Mouse (Mus musculus): ENCODE results near the gene Abcc1.

The Abcc1 gene

DNA sequence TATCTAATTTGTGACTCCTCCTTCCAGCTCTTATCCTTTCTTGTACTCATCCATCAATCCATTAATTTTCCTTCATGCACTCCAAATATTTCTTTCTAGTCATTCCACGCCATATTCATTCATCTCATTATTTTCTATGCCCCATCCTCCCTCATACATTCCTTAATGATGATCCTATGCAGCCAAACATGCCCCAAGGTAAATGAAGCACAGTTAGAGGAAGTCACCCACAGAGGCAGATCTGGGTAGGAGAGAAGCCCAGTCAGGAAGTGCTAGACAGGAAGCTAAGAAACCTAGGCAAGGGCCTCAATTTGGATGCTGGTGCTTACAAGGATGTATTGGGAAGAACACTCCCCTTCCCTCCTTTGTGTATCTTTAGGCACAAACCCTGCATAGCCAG lies 121.9 kb downstream of the Abcc1 start:
- TF ChIP-seq GATA4 (IDR thresholded peaks at IDR 0.05; ENCODE audit: insufficient replicate concordance, low read length) = no peak

DNA sequence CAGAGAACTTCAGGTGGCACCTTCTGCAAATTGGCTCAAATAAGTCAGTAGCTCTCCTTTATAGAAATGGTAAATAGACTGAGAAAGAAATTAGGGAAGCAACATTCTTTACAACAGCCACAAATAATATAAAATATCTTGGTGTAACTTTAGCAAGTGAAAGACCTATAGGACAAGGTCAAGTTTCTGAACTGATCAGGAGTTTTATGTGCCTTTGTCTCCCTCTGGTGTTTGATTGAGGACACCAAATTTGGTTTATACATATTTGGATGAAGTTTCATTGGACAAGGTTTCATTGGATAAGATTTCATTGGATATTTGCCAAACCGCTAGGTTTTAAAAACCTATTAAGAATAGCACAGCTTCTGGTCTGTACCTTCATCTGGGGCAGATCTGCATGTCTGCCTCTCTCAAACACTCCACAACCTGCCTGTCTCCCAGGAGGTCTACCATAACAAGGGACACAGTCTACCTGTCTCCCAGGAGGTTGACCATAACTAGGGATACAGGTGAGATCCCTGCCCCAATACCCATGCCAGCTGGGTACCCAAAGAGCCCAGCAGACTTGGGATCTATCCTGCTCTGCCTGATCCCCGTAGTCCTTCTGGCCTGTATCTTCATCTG lies 132.2 kb downstream of the Abcc1 start:
- no peak for TF ChIP-seq GATA4 (IDR thresholded peaks at IDR 0.05; ENCODE audit: insufficient replicate concordance, low read length)

GRCm38 (mm10) chr16:14501649-14502360 lies 140.4 kb downstream of the Abcc1 start:
- no peak for TF ChIP-seq GATA4 (IDR thresholded peaks at IDR 0.05; ENCODE audit: insufficient replicate concordance, low read length)

DNA sequence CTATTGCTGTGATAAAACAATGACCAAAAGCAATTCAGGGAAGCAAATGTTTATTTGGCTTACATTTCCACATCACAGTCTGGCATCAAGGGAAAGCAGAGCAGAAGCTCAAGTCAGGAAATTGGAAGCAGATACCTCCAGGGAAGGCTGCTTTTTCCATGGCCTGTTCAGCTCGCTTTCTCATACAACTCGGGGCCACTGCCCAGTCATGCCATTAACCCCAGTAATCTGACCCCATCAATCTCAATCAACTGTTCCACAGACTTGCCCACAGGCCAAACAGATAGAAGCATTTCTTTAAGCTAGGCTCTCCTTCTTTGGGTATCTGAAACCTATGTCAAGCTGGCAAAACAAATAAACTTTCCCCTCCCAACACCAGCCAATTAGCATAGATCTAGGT lies 145.1 kb downstream of the Abcc1 start:
- no peak for TF ChIP-seq GATA4 (IDR thresholded peaks at IDR 0.05; ENCODE audit: insufficient replicate concordance, low read length)

Data from liver, adult (tissue).